Mouse (Mus musculus): ENCODE results near the gene A930002H24Rik. TPM values are rescaled to one million over a fixed set of nuclear protein-coding genes. Genes with fewer than 3 reads are reported as not detected.

The A930002H24Rik gene
- polyA plus RNA-seq, 1 experiment, result not detected

GRCm38 (mm10) chr17:63878889-63879288 is 15.3 kb upstream of the A930002H24Rik start:
- no peak overlapping the region for H3K27ac ChIP-seq (ENCODE audit: insufficient read depth, low read depth, low read length)
- H3K36me3 ChIP-seq (ENCODE audit: control insufficient read depth, insufficient read depth, low read length), result no peaks in the 10 kb centered on the region
- H3K4me3 ChIP-seq (ENCODE audit: low read depth, low read length), result no peak overlapping the region
- H3K4me1 ChIP-seq (ENCODE audit: control insufficient read depth, insufficient read depth, insufficient read length, low read length), result no peaks in the 10 kb centered on the region
- TF ChIP-seq POLR2A (IDR thresholded peaks at IDR 0.05; ENCODE audit: low read depth, low read length) (no peak), CTCF (IDR thresholded peaks at IDR 0.05; ENCODE audit: extremely low read depth, insufficient read length, insufficient replicate concordance, low read depth, low read length) (no peak)
- 87% methylated on average over 4 of the region's 4 CpGs for WGBS
- H3K27me3 ChIP-seq (ENCODE audit: control insufficient read depth, insufficient read depth, low read length), result no peaks in the 10 kb centered on the region

- H3K27ac ChIP-seq (ENCODE audit: insufficient read depth, low read depth, low read length), result no peak overlapping the region
- no peaks in the 10 kb centered on the region for H3K4me1 ChIP-seq (ENCODE audit: control insufficient read depth, insufficient read depth, insufficient read length, low read length)
- no peaks in the 10 kb centered on the region for H3K36me3 ChIP-seq (ENCODE audit: control insufficient read depth, insufficient read depth, low read length)
- 90% methylated on average over 7 of the region's 7 CpGs for WGBS
- H3K27me3 ChIP-seq (ENCODE audit: control insufficient read depth, insufficient read depth, low read length), result no peaks in the 10 kb centered on the region
- H3K4me3 ChIP-seq (ENCODE audit: low read depth, low read length), result no peak overlapping the region
- TF ChIP-seq CTCF (IDR thresholded peaks at IDR 0.05; ENCODE audit: extremely low read depth, insufficient read length, insufficient replicate concordance, low read depth, low read length) (no peak), POLR2A (IDR thresholded peaks at IDR 0.05; ENCODE audit: low read depth, low read length) (no peak)
These were observed 8.2 kb upstream of the A930002H24Rik start for GRCm38 (mm10) chr17:63871773-63872172.

GRCm38 (mm10) chr17:63864171-63864571 is 580 bp upstream of the A930002H24Rik start:
- under 1% methylated on average over 47 of the region's 48 CpGs for WGBS
- Histone ChIP-seq H3K4me3 (ENCODE audit: low read depth, low read length) (peak overlapping the region; percentile 98), H3K4me1 (ENCODE audit: control insufficient read depth, insufficient read depth, insufficient read length, low read length) (peaks cover 5% of the 10 kb centered on the region; the same call in 1 of the 2 replicates), H3K36me3 (ENCODE audit: control insufficient read depth, insufficient read depth, low read length) (no peaks in the 10 kb centered on the region), H3K27me3 (ENCODE audit: control insufficient read depth, insufficient read depth, low read length) (peaks cover 7% of the 10 kb centered on the region; the same call in 1 of the 2 replicates), H3K27ac (ENCODE audit: insufficient read depth, low read depth, low read length) (peak overlapping the region; percentile 46)
- TF ChIP-seq CTCF (IDR thresholded peaks at IDR 0.05; ENCODE audit: extremely low read depth, insufficient read length, insufficient replicate concordance, low read depth, low read length), result no peak
- no peak for TF ChIP-seq POLR2A (IDR thresholded peaks at IDR 0.05; ENCODE audit: low read depth, low read length)

GRCm38 (mm10) chr17:63863012-63863630 is 470 bp downstream of the A930002H24Rik start, which contains the start of gene Fer:
Fer (plus strand) TSS chr17:63863062.
- H3K27me3 ChIP-seq (ENCODE audit: control insufficient read depth, insufficient read depth, low read length), result peaks cover 7% of the 10 kb centered on the region; the same call in 1 of the 2 replicates
- TF ChIP-seq CTCF (IDR thresholded peaks at IDR 0.05; ENCODE audit: extremely low read depth, insufficient read length, insufficient replicate concordance, low read depth, low read length) (no peak), POLR2A (IDR thresholded peaks at IDR 0.05; ENCODE audit: low read depth, low read length) (no peak)
- peaks cover 5% of the 10 kb centered on the region; the same call in 1 of the 2 replicates for H3K4me1 ChIP-seq (ENCODE audit: control insufficient read depth, insufficient read depth, insufficient read length, low read length)
- peak within 1 kb of the TSS; percentile 46 for H3K27ac ChIP-seq (ENCODE audit: insufficient read depth, low read depth, low read length)
- H3K4me3 ChIP-seq (ENCODE audit: low read depth, low read length), result peak within 1 kb of the TSS; percentile 98
- 4% methylated on average over 41 of the region's 41 CpGs for WGBS
- no peaks in the 10 kb centered on the region for H3K36me3 ChIP-seq (ENCODE audit: control insufficient read depth, insufficient read depth, low read length)

- H3K27me3 ChIP-seq (ENCODE audit: control insufficient read depth, insufficient read depth, low read length), result peaks cover 7% of the 10 kb centered on the region; the same call in 1 of the 2 replicates
- peaks cover 5% of the 10 kb centered on the region; the same call in 1 of the 2 replicates for H3K4me1 ChIP-seq (ENCODE audit: control insufficient read depth, insufficient read depth, insufficient read length, low read length)
- 53% methylated on average over 3 of the region's 3 CpGs for WGBS
- TF ChIP-seq CTCF (IDR thresholded peaks at IDR 0.05; ENCODE audit: extremely low read depth, insufficient read length, insufficient replicate concordance, low read depth, low read length) (no peak), POLR2A (IDR thresholded peaks at IDR 0.05; ENCODE audit: low read depth, low read length) (no peak)
- no peak overlapping the region for H3K4me3 ChIP-seq (ENCODE audit: low read depth, low read length)
- H3K36me3 ChIP-seq (ENCODE audit: control insufficient read depth, insufficient read depth, low read length), result no peaks in the 10 kb centered on the region
- no peak overlapping the region for H3K27ac ChIP-seq (ENCODE audit: insufficient read depth, low read depth, low read length)
These were observed 1.2 kb downstream of the A930002H24Rik start for GRCm38 (mm10) chr17:63862399-63862798.

- H3K36me3 ChIP-seq (ENCODE audit: control insufficient read depth, insufficient read depth, low read length), result no peaks in the 10 kb centered on the region
- TF ChIP-seq CTCF (IDR thresholded peaks at IDR 0.05; ENCODE audit: extremely low read depth, insufficient read length, insufficient replicate concordance, low read depth, low read length) (no peak), POLR2A (IDR thresholded peaks at IDR 0.05; ENCODE audit: low read depth, low read length) (no peak)
- peaks cover 5% of the 10 kb centered on the region; the same call in 1 of the 2 replicates for H3K4me1 ChIP-seq (ENCODE audit: control insufficient read depth, insufficient read depth, insufficient read length, low read length)
- no peak overlapping the region for H3K27ac ChIP-seq (ENCODE audit: insufficient read depth, low read depth, low read length)
- 50% methylated on average over 4 of the region's 4 CpGs for WGBS
- peaks cover 7% of the 10 kb centered on the region; the same call in 1 of the 2 replicates for H3K27me3 ChIP-seq (ENCODE audit: control insufficient read depth, insufficient read depth, low read length)
- H3K4me3 ChIP-seq (ENCODE audit: low read depth, low read length), result no peak overlapping the region
These were observed 2.6 kb downstream of the A930002H24Rik start for GRCm38 (mm10) chr17:63860988-63861387.

- Histone ChIP-seq H3K4me1 (ENCODE audit: control insufficient read depth, insufficient read depth, insufficient read length, low read length) (no peaks in the 10 kb centered on the region), H3K36me3 (ENCODE audit: control insufficient read depth, insufficient read depth, low read length) (no peaks in the 10 kb centered on the region), H3K4me3 (ENCODE audit: low read depth, low read length) (no peak overlapping the region), H3K27ac (ENCODE audit: insufficient read depth, low read depth, low read length) (no peak overlapping the region), H3K27me3 (ENCODE audit: control insufficient read depth, insufficient read depth, low read length) (peaks cover 2% of the 10 kb centered on the region; the same call in 1 of the 2 replicates)
- WGBS, result 86% methylated on average over 7 of the region's 7 CpGs
- no peak for TF ChIP-seq CTCF (IDR thresholded peaks at IDR 0.05; ENCODE audit: extremely low read depth, insufficient read length, insufficient replicate concordance, low read depth, low read length)
- TF ChIP-seq POLR2A (IDR thresholded peaks at IDR 0.05; ENCODE audit: low read depth, low read length), result no peak
These were observed 6.5 kb downstream of the A930002H24Rik start for GRCm38 (mm10) chr17:63857023-63857544.
